Mouse (Mus musculus): Measurements from ENCODE around the gene Syne2. TPM values are rescaled to one million over a fixed set of nuclear protein-coding genes. Genes with fewer than 3 reads are reported as not detected.

Syne2 gene
- polyA plus RNA-seq, 1 experiment = not detected

DNA sequence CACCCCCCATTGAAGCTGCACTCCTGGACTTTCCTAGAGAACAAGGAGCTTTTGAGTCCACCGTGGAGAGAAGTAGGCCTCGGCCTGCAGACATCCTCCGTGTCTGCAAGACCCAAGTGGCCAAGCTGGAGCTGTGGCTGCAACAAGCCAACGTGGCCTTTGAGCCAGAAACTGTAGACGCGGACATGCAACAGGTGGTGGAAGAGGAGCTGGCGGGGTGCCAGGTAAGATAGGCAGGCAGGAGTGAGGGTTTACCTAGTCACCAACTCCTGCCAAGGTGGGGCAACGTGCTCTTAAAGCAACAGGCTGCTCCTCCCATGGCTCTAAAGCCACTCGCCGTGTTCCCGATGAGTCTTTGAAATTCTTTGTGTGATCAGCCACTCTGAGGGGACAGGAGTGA, 197.6 kb downstream of the Syne2 start:
- no peak for TF ChIP-seq GATA1 (IDR thresholded peaks at IDR 0.05; ENCODE audit: low read length)

DNA sequence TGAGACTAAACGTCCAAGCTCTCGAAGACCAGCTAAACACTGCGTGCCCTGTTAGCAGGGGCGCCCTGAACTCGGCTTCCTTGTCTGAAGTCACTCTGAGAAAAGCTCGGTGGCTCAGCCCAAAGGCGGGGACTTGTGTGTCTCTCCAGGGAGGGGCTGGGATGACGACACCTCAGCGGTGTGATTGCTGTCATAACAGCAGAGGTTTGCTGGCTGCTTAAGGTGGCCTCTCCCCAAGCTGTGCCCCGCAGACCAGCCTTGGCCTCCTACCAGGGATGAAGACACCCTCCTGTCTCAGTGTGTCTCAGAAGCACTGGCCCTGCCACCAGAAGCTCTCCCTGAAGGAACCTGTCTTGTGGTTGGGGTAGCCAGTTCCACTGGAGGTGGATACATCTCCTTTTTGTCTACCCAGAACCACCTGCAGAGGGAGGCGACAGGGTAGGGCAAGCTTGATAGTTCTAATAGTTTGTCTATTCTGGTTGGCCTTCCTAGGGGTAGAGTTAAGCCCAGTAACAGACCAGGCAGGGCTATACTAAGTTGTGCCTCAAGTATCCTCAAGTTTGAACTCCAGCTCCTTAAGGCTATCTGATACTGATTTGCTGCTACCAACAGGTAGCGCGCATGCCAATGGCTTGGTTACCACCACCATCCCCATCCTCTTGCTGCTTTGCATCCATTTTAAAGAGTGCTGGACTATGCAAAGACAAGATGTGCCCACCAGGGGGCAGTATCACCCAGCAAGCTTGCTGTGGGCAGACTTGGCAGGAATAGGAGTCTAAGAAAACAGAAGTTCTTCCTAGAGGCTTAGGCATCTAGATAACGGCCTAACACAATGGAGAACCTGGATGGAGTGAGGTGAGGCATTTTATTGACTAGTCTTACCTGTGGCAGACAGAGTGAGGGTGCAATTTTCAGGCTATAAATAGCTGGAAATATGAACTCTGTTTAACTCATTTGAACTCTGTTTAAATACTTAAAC, 198.5 kb downstream of the Syne2 start:
- no peak for TF ChIP-seq GATA1 (IDR thresholded peaks at IDR 0.05; ENCODE audit: low read length)

DNA sequence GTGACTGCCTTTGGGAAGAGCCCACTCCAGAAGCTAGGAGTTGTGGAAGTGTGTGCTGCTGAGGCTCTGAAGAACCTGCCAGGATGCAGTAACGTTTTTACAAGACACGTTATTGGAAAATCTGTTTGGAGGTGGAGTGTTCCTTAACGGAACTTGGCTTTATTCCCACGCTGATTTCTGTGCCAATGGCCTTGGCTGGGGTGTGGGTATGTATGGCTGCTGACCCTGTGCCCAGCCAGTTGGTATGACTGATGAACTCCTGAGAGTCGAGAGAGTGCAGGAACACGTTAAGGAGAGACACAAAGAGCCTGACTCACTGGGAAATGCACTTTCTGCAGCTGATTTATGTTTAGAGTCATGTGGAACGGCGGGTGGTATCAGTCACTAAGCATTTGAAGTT, 200.7 kb downstream of the Syne2 start:
- no peak for TF ChIP-seq GATA1 (IDR thresholded peaks at IDR 0.05; ENCODE audit: low read length)

DNA sequence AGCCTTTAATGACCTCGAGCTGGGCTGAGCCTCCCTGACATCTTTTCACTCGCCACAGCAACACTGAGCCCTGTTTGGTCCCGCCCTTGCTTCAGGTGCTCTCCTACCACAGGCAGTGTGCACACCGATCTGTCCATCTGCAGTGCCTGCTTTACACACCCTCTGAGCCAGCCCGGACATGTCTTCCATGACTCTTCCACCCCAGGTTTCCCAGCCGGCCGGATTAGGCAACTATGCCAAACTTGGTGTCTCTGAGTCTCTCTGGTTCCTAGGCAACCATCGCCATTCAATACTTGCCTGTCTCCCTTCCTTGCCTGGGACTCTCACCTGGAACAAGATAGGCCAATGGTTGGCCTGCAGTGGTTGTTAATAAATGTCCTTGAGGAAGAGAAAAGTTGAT, 224.4 kb downstream of the Syne2 start:
- no peak for TF ChIP-seq GATA1 (IDR thresholded peaks at IDR 0.05; ENCODE audit: low read length)

GRCm38 (mm10) chr12:76046561-76046960, 228.6 kb downstream of the Syne2 start:
- TF ChIP-seq GATA1 (IDR thresholded peaks at IDR 0.05; ENCODE audit: low read length) = no peak

DNA sequence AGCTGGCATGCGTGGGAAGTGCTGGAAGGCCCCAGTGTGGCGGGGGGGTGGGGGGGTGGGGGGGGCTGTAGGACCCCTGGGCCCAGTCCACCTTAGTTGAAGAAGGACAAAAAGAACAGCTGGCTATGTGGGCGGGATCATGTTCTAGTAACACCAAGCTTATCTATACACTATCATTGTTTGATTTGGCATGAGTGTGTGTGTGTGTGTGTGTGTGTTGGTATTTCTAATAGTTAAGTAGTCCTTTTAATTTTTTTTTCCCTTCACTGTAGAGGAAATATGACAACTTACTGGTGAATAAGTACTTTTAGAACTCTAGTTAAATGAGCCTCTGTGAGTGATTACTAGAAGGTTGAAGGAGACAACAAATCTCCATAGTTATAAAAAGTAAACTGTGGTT, 230.0 kb downstream of the Syne2 start:
- no peak for TF ChIP-seq GATA1 (IDR thresholded peaks at IDR 0.05; ENCODE audit: low read length)

GRCm38 (mm10) chr12:76048672-76049071, 230.7 kb downstream of the Syne2 start:
- no peak for TF ChIP-seq GATA1 (IDR thresholded peaks at IDR 0.05; ENCODE audit: low read length)

GRCm38 (mm10) chr12:76049343-76049742, 231.4 kb downstream of the Syne2 start:
- no peak for TF ChIP-seq GATA1 (IDR thresholded peaks at IDR 0.05; ENCODE audit: low read length)

GRCm38 (mm10) chr12:76051879-76052278, 233.9 kb downstream of the Syne2 start:
- TF ChIP-seq GATA1 (IDR thresholded peaks at IDR 0.05; ENCODE audit: low read length) = no peak

- TF ChIP-seq GATA1 (IDR thresholded peaks at IDR 0.05; ENCODE audit: low read length) = no peak
Observed at GRCm38 (mm10) chr12:76054653-76055052, 236.7 kb downstream of the Syne2 start.

DNA sequence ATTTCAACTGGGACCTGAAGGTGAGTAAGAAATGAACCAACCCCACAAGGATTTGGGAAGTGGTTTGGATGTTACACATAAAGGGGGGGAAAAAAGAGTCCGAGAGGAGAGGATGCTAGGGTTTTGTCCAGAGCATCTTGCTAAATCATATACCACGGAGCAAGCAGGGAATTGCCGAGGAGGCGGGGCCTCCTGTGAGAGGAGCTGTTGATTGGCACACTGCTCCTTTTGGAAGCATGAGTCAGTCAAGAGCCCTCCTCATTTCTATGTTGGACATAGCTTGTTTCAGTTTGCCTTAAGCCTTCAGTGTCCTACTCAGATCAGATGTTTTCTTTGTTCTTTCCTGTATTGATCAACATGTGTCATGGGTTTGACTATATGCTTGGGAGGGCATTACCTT, 245.1 kb downstream of the Syne2 start:
- no peak for TF ChIP-seq GATA1 (IDR thresholded peaks at IDR 0.05; ENCODE audit: low read length)

- TF ChIP-seq GATA1 (IDR thresholded peaks at IDR 0.05; ENCODE audit: low read length) = no peak
Observed at GRCm38 (mm10) chr12:76070386-76070785, 252.5 kb downstream of the Syne2 start.

DNA sequence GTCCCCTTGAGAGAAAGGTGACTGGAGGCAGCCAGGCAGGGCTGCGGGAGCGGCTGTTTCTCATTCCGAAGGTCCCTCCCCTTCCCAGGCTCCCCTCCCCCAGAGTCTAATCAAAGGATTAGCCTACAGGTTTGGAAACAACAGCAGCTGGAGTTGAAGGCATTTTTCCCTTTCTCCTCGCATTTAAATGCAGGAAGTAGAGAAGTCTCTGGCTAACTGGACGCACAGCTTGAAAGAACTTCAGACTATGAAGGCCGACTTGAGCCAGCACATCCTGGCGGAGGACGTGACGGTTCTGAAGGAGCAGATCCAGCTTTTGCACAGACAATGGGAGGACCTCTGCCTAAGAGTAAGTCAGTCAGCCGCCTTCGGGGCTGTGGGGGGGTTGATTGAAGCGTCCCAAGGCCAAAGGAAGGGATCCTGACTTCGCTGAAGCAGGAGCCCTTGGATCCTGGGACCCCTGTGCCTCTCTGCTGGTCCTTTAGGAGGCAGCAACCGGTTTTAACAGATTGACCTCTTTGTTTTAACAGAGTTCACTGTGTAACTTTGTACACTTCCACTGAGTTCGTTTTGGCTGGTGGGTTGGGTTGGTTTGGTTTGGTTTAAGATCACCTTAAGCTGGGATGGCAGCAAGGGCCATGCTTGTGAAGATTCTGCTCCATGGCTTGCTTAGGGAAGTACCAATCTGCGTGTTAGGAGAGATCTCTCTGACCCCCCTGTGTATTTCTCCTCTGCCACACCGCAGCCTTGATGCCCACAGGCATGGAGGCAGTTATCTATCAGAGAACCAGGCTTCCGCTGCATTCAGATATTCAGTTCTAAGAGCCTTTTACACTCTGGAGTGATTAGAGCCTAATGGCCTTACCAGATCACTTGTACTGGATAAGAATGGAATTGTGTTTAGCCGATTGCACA, 254.3 kb downstream of the Syne2 start:
- no peak for TF ChIP-seq GATA1 (IDR thresholded peaks at IDR 0.05; ENCODE audit: low read length)

DNA sequence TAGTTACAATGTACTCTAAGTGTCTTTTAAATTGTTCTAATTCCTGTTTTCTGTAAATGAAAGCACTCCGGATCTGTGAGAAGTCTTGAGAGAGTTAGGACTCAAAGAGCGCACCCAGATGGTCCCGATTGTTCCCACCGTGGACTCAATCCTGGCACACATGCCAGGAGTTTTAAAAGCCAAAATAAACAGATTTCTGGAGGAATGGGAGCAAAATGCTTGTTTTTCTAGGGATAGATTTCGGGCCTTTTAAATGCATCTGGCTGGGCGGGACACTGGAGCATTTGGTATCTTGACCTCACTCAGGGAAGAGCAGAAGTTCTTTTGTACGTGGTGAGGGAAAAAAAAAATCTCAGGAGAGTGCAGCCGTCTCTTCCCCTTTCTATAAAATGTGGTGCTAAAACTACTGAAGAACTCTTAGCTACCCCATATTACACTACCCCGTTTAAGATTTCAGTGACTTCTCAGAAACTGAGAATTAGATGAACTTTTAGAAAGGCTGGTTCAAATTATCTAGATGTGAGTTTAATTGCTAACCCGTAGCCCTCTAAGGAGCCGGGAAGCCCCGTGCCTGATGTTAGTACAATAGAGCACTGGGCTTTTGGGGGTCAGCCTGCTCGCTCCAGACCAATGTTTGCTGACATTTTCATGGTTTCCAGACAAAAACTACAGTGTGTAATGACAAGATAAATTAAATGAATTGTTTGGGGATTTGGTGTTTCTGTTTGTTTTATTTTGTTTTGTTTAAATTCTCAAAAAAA, 255.3 kb downstream of the Syne2 start:
- TF ChIP-seq GATA1 (IDR thresholded peaks at IDR 0.05; ENCODE audit: low read length) = no peak

- TF ChIP-seq GATA1 (IDR thresholded peaks at IDR 0.05; ENCODE audit: low read length) = no peak
Observed at GRCm38 (mm10) chr12:76073981-76074380, 256.0 kb downstream of the Syne2 start.
